Mouse (Mus musculus) liver, embryonic 14.5 days (tissue): ENCODE measurements around the gene Plscr3. TPM values are rescaled to one million over a fixed set of nuclear protein-coding genes. Genes with fewer than 3 reads are reported as not detected.

Source experiments
- ATAC-seq: fragments of 200-750 bp; cut with Nextera tagmentation; 2 replicates; pipeline ENCODE4 v1.8.0; 2017; ENCODE audit warnings: moderate number of reproducible peaks, mild to moderate bottlenecking, moderate library complexity; ENCODE audit not compliant: insufficient read depth
- DNase-seq, 3 experiments: peaks; one replicate each; pipeline ENCODE4 v3.0.0-alpha.2; 2012 to 2013; ENCODE audit warnings: low read depth in 3 of 3, low spot score in 3 of 3
- H3K27ac ChIP-seq: fragments of 300-500 bp; sonication (generic); 2 replicates; pipeline ENCODE4 v1.5.1; 2014; ENCODE audit warnings: moderate library complexity, mild to moderate bottlenecking, control low read depth, inconsistent platforms
- H3K27me3 ChIP-seq: fragments of 300-500 bp; sonication (generic); 2 replicates; pipeline ENCODE4 v1.6.1; 2014; ENCODE audit warnings: mild to moderate bottlenecking, low read length, moderate library complexity; ENCODE audit not compliant: control insufficient read depth, insufficient read depth
- H3K36me3 ChIP-seq: fragments of 300-500 bp; sonication (generic); replicated peaks from 2 replicates; pipeline ENCODE4 v1.6.1; 2014; ENCODE audit warnings: low read depth; ENCODE audit not compliant: control insufficient read depth, insufficient read depth
- H3K4me1 ChIP-seq, 2 experiments: fragments of 200-500 bp in 1 of 2; fragments of 300-500 bp in 1 of 2; sonication (generic) in 1 of 2; replicated peaks; 2 replicates each; pipeline ENCODE4 v1.6.1; 2012 to 2014; ENCODE audit warnings: antibody characterized with exemption in 1 of 2, inconsistent platforms in 1 of 2, low read length in 1 of 2; ENCODE audit not compliant: control insufficient read depth in 2 of 2, insufficient read depth in 2 of 2
- H3K4me2 ChIP-seq: fragments of 300-500 bp; sonication (generic); 2 replicates; pipeline ENCODE4 v1.6.1; 2014; ENCODE audit warnings: low read depth, mild to moderate bottlenecking, control low read depth, moderate library complexity
- H3K4me3 ChIP-seq, 2 experiments: fragments of 200-500 bp in 1 of 2; fragments of 300-500 bp in 1 of 2; sonication (generic) in 1 of 2; 2 replicates each; pipeline ENCODE4 v1.5.1; 2012 to 2014; ENCODE audit warnings: low read depth in 2 of 2, low read length in 2 of 2, mild to moderate bottlenecking in 2 of 2, control low read depth in 1 of 2, inconsistent platforms in 1 of 2, moderate library complexity in 1 of 2; ENCODE audit not compliant: insufficient read depth in 1 of 2
- H3K9ac ChIP-seq: fragments of 300-500 bp; sonication (generic); replicated peaks from 2 replicates; pipeline ENCODE4 v1.6.1; 2014; ENCODE audit warnings: mild to moderate bottlenecking, control low read depth, moderate library complexity
- H3K9me3 ChIP-seq: fragments of 300-500 bp; sonication (generic); 2 replicates; pipeline ENCODE4 v1.6.1; 2016; ENCODE audit warnings: low read length, mixed read lengths; ENCODE audit not compliant: control insufficient read depth
- CTCF ChIP-seq: IDR thresholded peaks from 2 replicates; pipeline ENCODE4 v1.5.1; 2016; ENCODE audit warnings: antibody characterized with exemption, low read depth, control low read depth
- EP300 ChIP-seq: IDR thresholded peaks from 2 replicates; pipeline ENCODE4 v1.6.1; 2016; ENCODE audit warnings: antibody characterized with exemption, low read depth
- WGBS: fragments of 180-500 bp; shearing (Covaris S2); extraction: QIAGEN DNeasy Blood & Tissue Kit; methylation state at CpG from one replicate; pipeline ENCODE4 v1.1.7; 2014; ENCODE audit not compliant: insufficient replicate concordance; 5-methylcytosine and 5-hydroxymethylcytosine counted together
- polyA plus RNA-seq, 2 experiments: library from polyadenylated mRNA; depleted of rRNA in 1 of 2; stranded (reverse) in 1 of 2; unstranded in 1 of 2; fragments of >200 nt; fragmentation: Nextera tagmentation in 1 of 2; extraction: Ambion mirVana in 1 of 2; gene quantifications; 2 replicates each; pipeline versions ENCODE4 v1.2.1 to v1.2.3; 2012 to 2014

The Plscr3 gene
- polyA plus RNA-seq, 2 experiments = 18.0 to 22.8 TPM

- H3K36me3 ChIP-seq = no peaks in the 10 kb centered on the region
- H3K9ac ChIP-seq = no peak overlapping the region
- no peaks in the 10 kb centered on the region for H3K9me3 ChIP-seq
- DNase-seq (no peak), ATAC-seq (no peak)
- peaks cover 4 to 6% of the 10 kb centered on the region in 2 experiments; a peak in 3 of 4 replicates for H3K4me1 ChIP-seq
- WGBS = 62% methylated on average over 5 of the region's 5 CpGs
- no peak overlapping the region for H3K4me3 ChIP-seq
- TF ChIP-seq EP300 (no peak), CTCF (no peak)
- H3K27me3 ChIP-seq = peaks cover 7% of the 10 kb centered on the region
- H3K4me2 ChIP-seq = no peak overlapping the region
- no peak overlapping the region for H3K27ac ChIP-seq
Measured at GRCm38 (mm10) chr11:69828832-69829231, 17.3 kb upstream of the Plscr3 start.

GRCm38 (mm10) chr11:69833554-69833953, 12.6 kb upstream of the Plscr3 start:
- DNase-seq (no peak), ATAC-seq (no peak)
- 32% methylated on average over 8 of the region's 8 CpGs for WGBS
- peak overlapping the region; percentile 41 for H3K9ac ChIP-seq
- TF ChIP-seq EP300 (no peak), CTCF (no peak)
- no peaks in the 10 kb centered on the region for H3K36me3 ChIP-seq
- peaks cover 44% of the 10 kb centered on the region for H3K27me3 ChIP-seq
- H3K4me2 ChIP-seq = peak overlapping the region; percentile 79
- no peak overlapping the region for H3K27ac ChIP-seq
- H3K4me1 ChIP-seq = peaks cover 7 to 17% of the 10 kb centered on the region in 2 experiments
- peak overlapping the region; percentile 10 to 42; a peak in 3 of 4 replicates for H3K4me3 ChIP-seq
- H3K9me3 ChIP-seq = no peaks in the 10 kb centered on the region

GRCm38 (mm10) chr11:69834001-69834549, 12.1 kb upstream of the Plscr3 start:
- ATAC-seq (peak; percentile 7; the same call in 1 of the 2 replicates), DNase-seq (no peak)
- H3K9me3 ChIP-seq = no peaks in the 10 kb centered on the region
- whole genome bisulfite sequencing = 3% methylated on average over 39 of the region's 48 CpGs
- no peak overlapping the region for H3K27ac ChIP-seq
- H3K27me3 ChIP-seq = peaks cover 44% of the 10 kb centered on the region
- peak overlapping the region; percentile 61 for H3K9ac ChIP-seq
- peak overlapping the region; percentile 10 to 42; a peak in 3 of 4 replicates for H3K4me3 ChIP-seq
- H3K36me3 ChIP-seq = no peaks in the 10 kb centered on the region
- peak overlapping the region; percentile 79 for H3K4me2 ChIP-seq
- TF ChIP-seq CTCF (no peak), EP300 (no peak)
- peaks cover 10 to 19% of the 10 kb centered on the region in 2 experiments for H3K4me1 ChIP-seq

- Histone ChIP-seq H3K4me1 (peaks cover 14 to 25% of the 10 kb centered on the region in 2 experiments), H3K36me3 (no peaks in the 10 kb centered on the region)
- ATAC-seq = no peak
Measured at GRCm38 (mm10) chr11:69835326-69835965, 10.7 kb upstream of the Plscr3 start.

GRCm38 (mm10) chr11:69835966-69836335, 10.2 kb upstream of the Plscr3 start:
- DNase-seq = no peak
- Histone ChIP-seq H3K4me1 (peaks cover 14 to 25% of the 10 kb centered on the region in 2 experiments), H3K4me2 (no peak overlapping the region), H3K9ac (no peak overlapping the region), H3K4me3 (no peak overlapping the region), H3K27ac (no peak overlapping the region), H3K27me3 (peaks cover 44% of the 10 kb centered on the region), H3K9me3 (no peaks in the 10 kb centered on the region), H3K36me3 (no peaks in the 10 kb centered on the region)
- WGBS = 19% methylated on average over 4 of the region's 4 CpGs
- TF ChIP-seq EP300 (no peak), CTCF (no peak)
- ATAC-seq = no peak

More at GRCm38 (mm10) chr11:69835326-69835965, 10.7 kb upstream of the Plscr3 start:
- Histone ChIP-seq H3K4me2 (no peak overlapping the region), H3K9me3 (no peaks in the 10 kb centered on the region), H3K9ac (no peak overlapping the region), H3K4me3 (no peak overlapping the region), H3K27ac (no peak overlapping the region), H3K27me3 (peaks cover 44% of the 10 kb centered on the region)
- TF ChIP-seq EP300 = no peak
- no peak for TF ChIP-seq CTCF
- WGBS = 15% methylated on average over 9 of the region's 9 CpGs
- no peak for DNase-seq
